Mouse (Mus musculus): ENCODE data around the gene Slc22a14. TPM values are rescaled to one million over a fixed set of nuclear protein-coding genes. Genes with fewer than 3 reads are reported as not detected.
A peak's percentile ranks its signal among the peaks of the same experiment; 100 is the strongest.

Gene Slc22a14
- not detected in 2 replicates for polyA plus RNA-seq (2014; fragmentation: Nextera tagmentation; extraction: Ambion mirVana)

GRCm38 (mm10) chr9:119365284-119365683 lies at the start of gene Slc22a14:
TSS of gene Slc22a14 (minus strand) at chr9:119365553.
- ATAC-seq (ENCODE audit: insufficient number of reproducible peaks, insufficient read depth, low FRiP score, low read depth), result no peak
- 49% methylated on average over 7 of the region's 7 CpGs for WGBS
- Histone ChIP-seq H3K36me3 (ENCODE audit: control insufficient read depth, insufficient read depth, low read length) (no peaks in the 10 kb centered on the region; the same call in 1 of the 2 replicates), H3K4me3 (ENCODE audit: control insufficient read depth in 1 of 2, insufficient read depth in 1 of 2, low read depth in 1 of 2, low read length in 2 of 2) (no peak within 1 kb of the TSS), H3K27ac (replicated peaks in 1 of 2; ENCODE audit: control insufficient read depth in 1 of 2, insufficient read depth in 1 of 2, low read depth in 2 of 2, low read length in 2 of 2) (no peak within 1 kb of the TSS), H3K9me3 (ENCODE audit: control insufficient read depth, low read length) (no peaks in the 10 kb centered on the region), H3K4me2 (ENCODE audit: low read length) (no peak within 1 kb of the TSS), H3K4me1 (ENCODE audit: control insufficient read depth in 2 of 2, insufficient read depth in 2 of 2, low read length in 2 of 2) (peaks cover 12 to 13% of the 10 kb centered on the region in 2 experiments; a peak in 3 of 4 replicates), H3K27me3 (ENCODE audit: control insufficient read depth, insufficient read depth, low read length) (no peaks in the 10 kb centered on the region), H3K9ac (ENCODE audit: low read length) (no peak within 1 kb of the TSS)

- Histone ChIP-seq H3K9ac (ENCODE audit: low read length) (no peak overlapping the region), H3K27ac (replicated peaks in 1 of 2; ENCODE audit: control insufficient read depth in 1 of 2, insufficient read depth in 1 of 2, low read depth in 2 of 2, low read length in 2 of 2) (no peak overlapping the region; a peak in 1 of 4 replicates)
- 84% methylated on average over 5 of the region's 5 CpGs for WGBS
These were observed 44.5 kb upstream of the Slc22a14 start for GRCm38 (mm10) chr9:119409864-119410263.

GRCm38 (mm10) chr9:119408898-119409664 lies 43.7 kb upstream of the Slc22a14 start:
- WGBS, result 50% methylated on average over 11 of the region's 11 CpGs
- Histone ChIP-seq H3K36me3 (ENCODE audit: control insufficient read depth, insufficient read depth, low read length) (no peaks in the 10 kb centered on the region), H3K27me3 (ENCODE audit: control insufficient read depth, insufficient read depth, low read length) (no peaks in the 10 kb centered on the region), H3K9me3 (ENCODE audit: control insufficient read depth, low read length) (peaks cover 11% of the 10 kb centered on the region), H3K9ac (ENCODE audit: low read length) (peak overlapping the region; percentile 22; the same call in 1 of the 2 replicates), H3K27ac (replicated peaks in 1 of 2; ENCODE audit: control insufficient read depth in 1 of 2, insufficient read depth in 1 of 2, low read depth in 2 of 2, low read length in 2 of 2) (peak overlapping the region; percentile 26 to 32; a peak in 3 of 4 replicates), H3K4me3 (ENCODE audit: control insufficient read depth in 1 of 2, insufficient read depth in 1 of 2, low read depth in 1 of 2, low read length in 2 of 2) (no peak overlapping the region), H3K4me2 (ENCODE audit: low read length) (no peak overlapping the region), H3K4me1 (ENCODE audit: control insufficient read depth in 2 of 2, insufficient read depth in 2 of 2, low read length in 2 of 2) (peaks cover 12 to 25% of the 10 kb centered on the region in 2 experiments)
- no peak for ATAC-seq (ENCODE audit: insufficient number of reproducible peaks, insufficient read depth, low FRiP score, low read depth)

More at GRCm38 (mm10) chr9:119409864-119410263, 44.5 kb upstream of the Slc22a14 start:
- Histone ChIP-seq H3K4me3 (ENCODE audit: control insufficient read depth in 1 of 2, insufficient read depth in 1 of 2, low read depth in 1 of 2, low read length in 2 of 2) (no peak overlapping the region), H3K4me1 (ENCODE audit: control insufficient read depth in 2 of 2, insufficient read depth in 2 of 2, low read length in 2 of 2) (peaks cover 11 to 24% of the 10 kb centered on the region in 2 experiments; a peak in 3 of 4 replicates), H3K27me3 (ENCODE audit: control insufficient read depth, insufficient read depth, low read length) (no peaks in the 10 kb centered on the region), H3K9me3 (ENCODE audit: control insufficient read depth, low read length) (peaks cover 11% of the 10 kb centered on the region), H3K4me2 (ENCODE audit: low read length) (no peak overlapping the region), H3K36me3 (ENCODE audit: control insufficient read depth, insufficient read depth, low read length) (no peaks in the 10 kb centered on the region)
- ATAC-seq (ENCODE audit: insufficient number of reproducible peaks, insufficient read depth, low FRiP score, low read depth), result no peak

GRCm38 (mm10) chr9:119407884-119408283 lies 42.5 kb upstream of the Slc22a14 start:
- H3K4me2 ChIP-seq (ENCODE audit: low read length), result no peak overlapping the region
- 76% methylated on average over 15 of the region's 15 CpGs for WGBS
- H3K27me3 ChIP-seq (ENCODE audit: control insufficient read depth, insufficient read depth, low read length), result no peaks in the 10 kb centered on the region
- H3K27ac ChIP-seq (replicated peaks in 1 of 2; ENCODE audit: control insufficient read depth in 1 of 2, insufficient read depth in 1 of 2, low read depth in 2 of 2, low read length in 2 of 2), result no peak overlapping the region
- H3K4me1 ChIP-seq (ENCODE audit: control insufficient read depth in 2 of 2, insufficient read depth in 2 of 2, low read length in 2 of 2), result peaks cover 14 to 32% of the 10 kb centered on the region in 2 experiments
- peaks cover 5% of the 10 kb centered on the region for H3K9me3 ChIP-seq (ENCODE audit: control insufficient read depth, low read length)
- no peak for ATAC-seq (ENCODE audit: insufficient number of reproducible peaks, insufficient read depth, low FRiP score, low read depth)
- H3K36me3 ChIP-seq (ENCODE audit: control insufficient read depth, insufficient read depth, low read length), result no peaks in the 10 kb centered on the region
- no peak overlapping the region for H3K9ac ChIP-seq (ENCODE audit: low read length)
- no peak overlapping the region for H3K4me3 ChIP-seq (ENCODE audit: control insufficient read depth in 1 of 2, insufficient read depth in 1 of 2, low read depth in 1 of 2, low read length in 2 of 2)

GRCm38 (mm10) chr9:119404090-119404489 lies 38.7 kb upstream of the Slc22a14 start:
- Histone ChIP-seq H3K4me1 (ENCODE audit: control insufficient read depth in 2 of 2, insufficient read depth in 2 of 2, low read length in 2 of 2) (peaks cover 13 to 26% of the 10 kb centered on the region in 2 experiments), H3K4me3 (ENCODE audit: control insufficient read depth in 1 of 2, insufficient read depth in 1 of 2, low read depth in 1 of 2, low read length in 2 of 2) (peak overlapping the region in 1 of 2 experiments; percentile 87; a peak in 1 of 4 replicates), H3K4me2 (ENCODE audit: low read length) (peak overlapping the region; percentile 99), H3K36me3 (ENCODE audit: control insufficient read depth, insufficient read depth, low read length) (no peaks in the 10 kb centered on the region), H3K27ac (replicated peaks in 1 of 2; ENCODE audit: control insufficient read depth in 1 of 2, insufficient read depth in 1 of 2, low read depth in 2 of 2, low read length in 2 of 2) (no peak overlapping the region), H3K27me3 (ENCODE audit: control insufficient read depth, insufficient read depth, low read length) (no peaks in the 10 kb centered on the region), H3K9ac (ENCODE audit: low read length) (peak overlapping the region; percentile 97; the same call in 1 of the 2 replicates), H3K9me3 (ENCODE audit: control insufficient read depth, low read length) (no peaks in the 10 kb centered on the region)
- 72% methylated on average over 5 of the region's 5 CpGs for WGBS
- no peak for ATAC-seq (ENCODE audit: insufficient number of reproducible peaks, insufficient read depth, low FRiP score, low read depth)

GRCm38 (mm10) chr9:119403236-119403641 lies 37.9 kb upstream of the Slc22a14 start:
- ATAC-seq (ENCODE audit: insufficient number of reproducible peaks, insufficient read depth, low FRiP score, low read depth), result no peak
- H3K9me3 ChIP-seq (ENCODE audit: control insufficient read depth, low read length), result no peaks in the 10 kb centered on the region
- peaks cover 8 to 22% of the 10 kb centered on the region in 2 experiments for H3K4me1 ChIP-seq (ENCODE audit: control insufficient read depth in 2 of 2, insufficient read depth in 2 of 2, low read length in 2 of 2)
- peak overlapping the region in 1 of 2 experiments; percentile 98; a peak in 1 of 4 replicates for H3K27ac ChIP-seq (replicated peaks in 1 of 2; ENCODE audit: control insufficient read depth in 1 of 2, insufficient read depth in 1 of 2, low read depth in 2 of 2, low read length in 2 of 2)
- H3K9ac ChIP-seq (ENCODE audit: low read length), result peak overlapping the region; percentile 97
- peak overlapping the region; percentile 99 for H3K4me2 ChIP-seq (ENCODE audit: low read length)
- no peaks in the 10 kb centered on the region for H3K36me3 ChIP-seq (ENCODE audit: control insufficient read depth, insufficient read depth, low read length)
- H3K27me3 ChIP-seq (ENCODE audit: control insufficient read depth, insufficient read depth, low read length), result no peaks in the 10 kb centered on the region
- under 1% methylated on average over 26 of the region's 26 CpGs for WGBS
- H3K4me3 ChIP-seq (ENCODE audit: control insufficient read depth in 1 of 2, insufficient read depth in 1 of 2, low read depth in 1 of 2, low read length in 2 of 2), result peak overlapping the region; percentile 79 to 87

- Histone ChIP-seq H3K4me3 (ENCODE audit: control insufficient read depth in 1 of 2, insufficient read depth in 1 of 2, low read depth in 1 of 2, low read length in 2 of 2) (peak overlapping the region; percentile 79 to 87), H3K4me1 (ENCODE audit: control insufficient read depth in 2 of 2, insufficient read depth in 2 of 2, low read length in 2 of 2) (peaks cover 5 to 16% of the 10 kb centered on the region in 2 experiments), H3K4me2 (ENCODE audit: low read length) (peak overlapping the region; percentile 99), H3K9me3 (ENCODE audit: control insufficient read depth, low read length) (no peaks in the 10 kb centered on the region), H3K36me3 (ENCODE audit: control insufficient read depth, insufficient read depth, low read length) (no peaks in the 10 kb centered on the region), H3K27me3 (ENCODE audit: control insufficient read depth, insufficient read depth, low read length) (no peaks in the 10 kb centered on the region), H3K27ac (replicated peaks in 1 of 2; ENCODE audit: control insufficient read depth in 1 of 2, insufficient read depth in 1 of 2, low read depth in 2 of 2, low read length in 2 of 2) (peak overlapping the region; percentile 94 to 98), H3K9ac (ENCODE audit: low read length) (peak overlapping the region; percentile 97)
- ATAC-seq (ENCODE audit: insufficient number of reproducible peaks, insufficient read depth, low FRiP score, low read depth), result peak; percentile 27
- WGBS, result under 1% methylated on average over 111 of the region's 127 CpGs
These were observed 37.2 kb upstream of the Slc22a14 start for GRCm38 (mm10) chr9:119402253-119403235.

All from heart, embryonic 14.5 days (tissue).